Mouse (Mus musculus) myocyte (in vitro differentiated cells): ENCODE results near the gene BB287469. TPM values are rescaled to one million over a fixed set of nuclear protein-coding genes. Genes with fewer than 3 reads are reported as not detected.

Source experiments
- polyA plus RNA-seq: library from polyadenylated mRNA; unstranded; fragments of >200 nt; fragmentation: generic; extraction: Trizol; gene quantifications from one replicate; pipeline ENCODE4 v1.2.1, GENCODE M21; 2012; ENCODE audit warnings: missing spikeins

The BB287469 gene
- polyA plus RNA-seq, 1 experiment, result not detected

Other genes starting within 250 kb of the BB287469 start
- gene Oog1, start 213.9 kb upstream of the BB287469 start, polyA plus RNA-seq, result 0.19 TPM
- 0.98 TPM for gene Gm4027, start 197.7 kb upstream of the BB287469 start, polyA plus RNA-seq
- 0.88 TPM for gene Gm16381, start 172.0 kb upstream of the BB287469 start, polyA plus RNA-seq
- gene Gm21319, start 40.8 kb upstream of the BB287469 start, polyA plus RNA-seq, result not detected
- gene Gm21936, start 21.1 kb upstream of the BB287469 start, polyA plus RNA-seq, result 0.16 TPM
- gene Gm2001, start 25.8 kb downstream of the BB287469 start, polyA plus RNA-seq, result 0.88 TPM
- 0.23 TPM for gene Gm2016, start 57.5 kb downstream of the BB287469 start, polyA plus RNA-seq
- gene Gm2022, start 78.8 kb downstream of the BB287469 start, polyA plus RNA-seq, result not detected
- gene Gm2035, start 103.3 kb downstream of the BB287469 start, polyA plus RNA-seq, result not detected
- 0.16 TPM for gene Gm2042, start 137.5 kb downstream of the BB287469 start, polyA plus RNA-seq
- 0.17 TPM for gene Gm2075, start 195.3 kb downstream of the BB287469 start, polyA plus RNA-seq
- not detected for gene Gm6803, start 202.2 kb downstream of the BB287469 start, polyA plus RNA-seq
- gene Gm2056, start 210.4 kb downstream of the BB287469 start, polyA plus RNA-seq, result 0.14 TPM